Mouse (Mus musculus): ENCODE measurements around the gene Mllt10.

GRCm38 (mm10) chr2:18195691-18196396, 140.8 kb downstream of the Mllt10 start:
- no peak for TF ChIP-seq CTCF (IDR thresholded peaks at IDR 0.05; ENCODE audit: low read depth)
- TF ChIP-seq EP300 (IDR thresholded peaks at IDR 0.05; ENCODE audit: low read depth), result no peak

Measured in liver, embryonic 14.5 days (tissue).